Mouse (Mus musculus) kidney, adult 2 months (tissue): ENCODE measurements around the gene Gls2. TPM values are rescaled to one million over a fixed set of nuclear protein-coding genes. Genes with fewer than 3 reads are reported as not detected.

Experiments used
- DNase-seq: peaks from one replicate; pipeline ENCODE4 v3.0.0; 2021
- H3K27ac ChIP-seq: fragments of 200-500 bp; 2 replicates; pipeline ENCODE4 v1.5.1; 2012; ENCODE audit warnings: low read depth, low read length, control low read depth, inconsistent platforms; ENCODE audit not compliant: insufficient read depth
- H3K27me3 ChIP-seq: fragments of 200-500 bp; replicated peaks from 2 replicates; pipeline ENCODE4 v1.6.1; 2012; ENCODE audit warnings: mild to moderate bottlenecking, moderate library complexity, low read length, inconsistent platforms; ENCODE audit not compliant: control insufficient read depth, insufficient read depth
- H3K36me3 ChIP-seq: fragments of 200-500 bp; 2 replicates; pipeline ENCODE4 v1.6.1; 2012; ENCODE audit warnings: mild to moderate bottlenecking, moderate library complexity, low read length, inconsistent platforms; ENCODE audit not compliant: control insufficient read depth, insufficient read depth
- H3K4me1 ChIP-seq: fragments of 200-500 bp; 2 replicates; pipeline ENCODE4 v1.6.1; 2011; ENCODE audit warnings: low read length; ENCODE audit not compliant: control insufficient read depth, insufficient read depth
- H3K4me3 ChIP-seq: fragments of 200-500 bp; 2 replicates; pipeline ENCODE4 v1.5.1; 2011; ENCODE audit warnings: mild to moderate bottlenecking, low read depth, low read length, control low read depth; ENCODE audit not compliant: insufficient read depth
- CTCF ChIP-seq: fragments of 200-500 bp; conservative IDR thresholded peaks from 2 replicates; pipeline ENCODE4 v1.5.1; 2011; ENCODE audit warnings: low read depth, mild to moderate bottlenecking, control low read depth, low read length, moderate library complexity, mixed read lengths; ENCODE audit not compliant: insufficient read depth, insufficient read length
- POLR2A ChIP-seq: fragments of 200-500 bp; IDR thresholded peaks from one replicate; pipeline ENCODE4 v1.6.1; 2011; ENCODE audit warnings: low read depth, low read length, control low read depth
- WGBS: fragments of 180-500 bp; shearing (Covaris S2); methylation state at CpG from one replicate; pipeline ENCODE4 v1.1.7; 2018; 5-methylcytosine and 5-hydroxymethylcytosine counted together
- polyA plus RNA-seq: library from polyadenylated mRNA; depleted of rRNA; stranded (reverse); fragments of >200 nt; gene quantifications from 2 replicates; pipeline ENCODE4 v1.2.3, GENCODE M21; 2012

Gls2 gene
- polyA plus RNA-seq, 1 experiment = 0.33 TPM

GRCm38 (mm10) chr10:128225064-128225463, 30.8 kb downstream of the Gls2 start:
- no peak for DNase-seq
- TF ChIP-seq CTCF (no peak), POLR2A (no peak)
- H3K27me3 ChIP-seq = no peaks in the 10 kb centered on the region

GRCm38 (mm10) chr10:128225538-128225937, 31.3 kb downstream of the Gls2 start, which contains the start of gene Mip:
Mip (plus strand) TSS chr10:128225838.
- no peak for TF ChIP-seq CTCF
- TF ChIP-seq POLR2A = no peak
- no peaks in the 10 kb centered on the region for H3K36me3 ChIP-seq
- H3K27ac ChIP-seq = no peak within 1 kb of the TSS
- 56% methylated on average over 4 of the region's 4 CpGs for WGBS
- H3K4me1 ChIP-seq = no peaks in the 10 kb centered on the region
- H3K27me3 ChIP-seq = no peaks in the 10 kb centered on the region
- no peak for DNase-seq
- no peak within 1 kb of the TSS for H3K4me3 ChIP-seq

More at GRCm38 (mm10) chr10:128225064-128225463, 30.8 kb downstream of the Gls2 start:
- 54% methylated on average over 5 of the region's 5 CpGs for WGBS
- Histone ChIP-seq H3K4me1 (no peaks in the 10 kb centered on the region), H3K36me3 (no peaks in the 10 kb centered on the region), H3K4me3 (no peak overlapping the region), H3K27ac (no peak overlapping the region)

- no peak for TF ChIP-seq POLR2A
- TF ChIP-seq CTCF = no peak
- no peak for DNase-seq
- no peaks in the 10 kb centered on the region for H3K27me3 ChIP-seq
- WGBS = 76% methylated on average over 9 of the region's 9 CpGs
- no peak overlapping the region for H3K27ac ChIP-seq
- no peak overlapping the region for H3K4me3 ChIP-seq
- H3K4me1 ChIP-seq = no peaks in the 10 kb centered on the region
- no peaks in the 10 kb centered on the region for H3K36me3 ChIP-seq
Observed at GRCm38 (mm10) chr10:128227592-128227991, 33.3 kb downstream of the Gls2 start.

GRCm38 (mm10) chr10:128228009-128228408, 33.8 kb downstream of the Gls2 start:
- no peak for TF ChIP-seq CTCF
- TF ChIP-seq POLR2A = no peak
- no peaks in the 10 kb centered on the region for H3K36me3 ChIP-seq
- H3K27me3 ChIP-seq = no peaks in the 10 kb centered on the region
- no peaks in the 10 kb centered on the region for H3K4me1 ChIP-seq
- DNase-seq = no peak
- 88% methylated on average over 8 of the region's 8 CpGs for WGBS
- no peak overlapping the region for H3K27ac ChIP-seq
- no peak overlapping the region for H3K4me3 ChIP-seq

GRCm38 (mm10) chr10:128230582-128230981, 36.3 kb downstream of the Gls2 start:
- no peaks in the 10 kb centered on the region for H3K4me1 ChIP-seq
- WGBS = 81% methylated on average over 12 of the region's 12 CpGs
- no peak for DNase-seq
- no peaks in the 10 kb centered on the region for H3K36me3 ChIP-seq
- no peak for TF ChIP-seq CTCF
- TF ChIP-seq POLR2A = no peak
- H3K4me3 ChIP-seq = no peak overlapping the region
- no peak overlapping the region for H3K27ac ChIP-seq
- H3K27me3 ChIP-seq = no peaks in the 10 kb centered on the region

- no peak for DNase-seq
- TF ChIP-seq POLR2A = no peak
- no peak for TF ChIP-seq CTCF
- Histone ChIP-seq H3K36me3 (no peaks in the 10 kb centered on the region), H3K27me3 (no peaks in the 10 kb centered on the region), H3K4me3 (no peak overlapping the region), H3K4me1 (no peaks in the 10 kb centered on the region), H3K27ac (no peak overlapping the region)
- 9% methylated on average over 5 of the region's 5 CpGs for WGBS
Observed at GRCm38 (mm10) chr10:128231146-128231545, 36.9 kb downstream of the Gls2 start.

- DNase-seq = peak; percentile 90
- no peaks in the 10 kb centered on the region for H3K27me3 ChIP-seq
- H3K4me1 ChIP-seq = no peaks in the 10 kb centered on the region
- H3K36me3 ChIP-seq = no peaks in the 10 kb centered on the region
- TF ChIP-seq POLR2A (peak; percentile 24), CTCF (no peak)
- H3K4me3 ChIP-seq = peak within 1 kb of the TSS; percentile 98
- peak within 1 kb of the TSS; percentile 91 for H3K27ac ChIP-seq
- WGBS = under 1% methylated on average over 58 of the region's 58 CpGs
Observed at GRCm38 (mm10) chr10:128231697-128232419, 37.6 kb downstream of the Gls2 start, which contains the start of gene Timeless. Timeless (plus strand) TSS chr10:128232065.
